Mouse (Mus musculus) leukemia stem cell, adult 10-12 weeks (primary cell): ENCODE data around the gene Nlrp14. TPM values are rescaled to one million over a fixed set of nuclear protein-coding genes. Genes with fewer than 3 reads are reported as not detected.

Source experiments
- polyA plus RNA-seq: library from polyadenylated mRNA; stranded (reverse); fragments of >175 nt; gene quantifications from 2 replicates; pipeline ENCODE4 v1.2.3, GENCODE M21; 2012; ENCODE audit warnings: low replicate concordance

Gene Nlrp14
- polyA plus RNA-seq, result not detected in 2 replicates

GRCm38 (mm10) chr7:107166690-107167089 is at the start of gene Nlrp14:
TSS of gene Nlrp14 (plus strand) at chr7:107166990.

GRCm38 (mm10) chr7:107130983-107131382 is 35.8 kb upstream of the Nlrp14 start, which contains the start of gene Olfr715:
TSS of gene Olfr715 (minus strand) at chr7:107131083.

GRCm38 (mm10) chr7:107138027-107138426 is 28.8 kb upstream of the Nlrp14 start, which contains the start of gene Olfr716:
TSS of gene Olfr716 (plus strand) at chr7:107138327.

GRCm38 (mm10) chr7:107209204-107209860 is 42.5 kb downstream of the Nlrp14 start, which contains the start of gene Rbmxl2:
TSS of gene Rbmxl2 (plus strand) at chr7:107209445.

Other genes with a start within 250 kb of the Nlrp14 start
- gene Olfr709-ps1, start 234.8 kb upstream of the Nlrp14 start, polyA plus RNA-seq, result not detected in 2 replicates
- gene Olfr710, start 218.7 kb upstream of the Nlrp14 start, polyA plus RNA-seq, result not detected in 2 replicates
- not detected in 2 replicates for gene Olfr6, start 203.1 kb upstream of the Nlrp14 start, polyA plus RNA-seq
- gene Olfr711, start 191.5 kb upstream of the Nlrp14 start, polyA plus RNA-seq, result not detected in 2 replicates
- gene Olfr2, start 160.9 kb upstream of the Nlrp14 start, polyA plus RNA-seq, result not detected in 2 replicates
- not detected in 2 replicates for gene Olfr713, start 135.8 kb upstream of the Nlrp14 start, polyA plus RNA-seq
- not detected in 2 replicates for gene Olfr714, start 96.0 kb upstream of the Nlrp14 start, polyA plus RNA-seq
- gene Olfr17, start 73.8 kb upstream of the Nlrp14 start, polyA plus RNA-seq, result not detected in 2 replicates
- not detected in 2 replicates for gene Olfr715b, start 56.6 kb upstream of the Nlrp14 start, polyA plus RNA-seq
- gene Olfr715, start 35.9 kb upstream of the Nlrp14 start, polyA plus RNA-seq, result not detected in 2 replicates
- gene Olfr716, start 28.7 kb upstream of the Nlrp14 start, polyA plus RNA-seq, result not detected in 2 replicates
- not detected in 2 replicates for gene Rbmxl2, start 42.5 kb downstream of the Nlrp14 start, polyA plus RNA-seq
- gene Syt9, start 203.7 kb downstream of the Nlrp14 start, polyA plus RNA-seq, result 0.07 TPM in 1 of 2 replicates, not detected in the other